Mouse (Mus musculus) E14TG2a.4 (cell line): ENCODE data around the gene Il17re.

Source experiments
- CTCF ChIP-seq: conservative IDR thresholded peaks from 2 replicates; pipeline ENCODE4 v1.5.1; 2014; ENCODE audit warnings: low read length
- NANOG ChIP-seq: IDR thresholded peaks from 2 replicates; pipeline ENCODE4 v1.6.1; 2014; ENCODE audit warnings: borderline replicate concordance, low read length, mixed read lengths
- POU5F1 ChIP-seq: IDR thresholded peaks from 2 replicates; pipeline ENCODE4 v1.6.1; 2014; ENCODE audit warnings: low read length, borderline replicate concordance

DNA sequence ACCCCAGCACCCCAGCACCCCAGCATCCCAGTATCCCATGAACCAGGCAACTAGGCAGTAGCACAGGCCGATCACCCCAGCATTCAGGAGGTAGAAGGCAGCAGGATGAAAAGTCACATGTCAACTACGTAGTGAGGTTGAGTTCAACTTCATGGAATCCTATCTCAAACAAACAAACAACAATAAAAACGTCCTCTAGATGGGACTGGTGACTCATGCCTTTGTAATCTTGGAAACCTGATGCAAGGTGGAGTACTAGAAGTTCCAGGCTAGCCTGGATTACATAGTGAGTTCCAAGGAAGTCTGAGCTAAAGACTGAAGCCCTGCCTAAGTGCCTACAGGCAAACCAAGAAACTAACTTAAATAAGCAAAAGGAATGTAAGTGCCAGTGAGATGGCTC lies 27.4 kb upstream of the Il17re start:
- no peak for TF ChIP-seq CTCF
- TF ChIP-seq NANOG: no peak
- TF ChIP-seq POU5F1: no peak
